Mouse (Mus musculus) mesoderm, embryonic 11.5 days (tissue): ENCODE data around the gene Mroh3.

Source experiments
- DNase-seq: peaks from one replicate; pipeline ENCODE4 v3.0.0-alpha.2; 2012; ENCODE audit warnings: low read depth, low spot score

Gene Mroh3

DNA sequence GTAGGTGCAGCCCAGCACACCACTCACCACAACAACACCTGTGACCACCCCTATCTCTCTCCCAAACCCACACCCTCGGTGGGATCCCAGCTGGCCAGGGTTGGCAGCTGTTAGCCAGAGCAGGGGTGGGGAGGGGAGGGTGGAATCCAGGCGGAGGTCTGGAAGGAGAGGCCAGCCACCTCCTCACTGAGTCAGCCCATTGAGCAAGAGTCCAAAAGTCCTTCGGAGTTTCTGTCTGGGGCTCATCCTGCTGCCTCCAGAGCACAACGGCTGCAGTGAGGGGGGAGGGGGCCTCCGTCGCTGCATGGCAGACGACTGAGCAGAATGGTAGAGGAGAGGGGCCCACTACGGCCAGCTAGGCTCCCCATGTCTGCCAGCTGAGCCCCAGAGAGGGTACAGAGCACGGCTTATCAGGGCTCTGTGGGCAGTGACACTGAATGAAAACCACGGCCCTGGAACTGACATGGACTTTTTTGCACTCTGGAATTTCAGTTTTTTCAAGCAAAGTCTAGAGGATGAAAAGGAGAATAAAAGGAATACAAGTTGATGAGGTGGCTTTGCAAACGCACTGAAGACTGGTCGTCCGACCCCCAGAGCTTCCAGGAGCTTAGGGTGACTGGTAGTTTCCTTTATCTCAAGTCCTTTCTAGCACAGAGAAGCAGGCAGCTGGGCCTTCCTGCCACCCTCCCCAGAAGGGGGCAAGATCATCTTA, 15.9 kb upstream of the Mroh3 start:
- no peak for DNase-seq

DNA sequence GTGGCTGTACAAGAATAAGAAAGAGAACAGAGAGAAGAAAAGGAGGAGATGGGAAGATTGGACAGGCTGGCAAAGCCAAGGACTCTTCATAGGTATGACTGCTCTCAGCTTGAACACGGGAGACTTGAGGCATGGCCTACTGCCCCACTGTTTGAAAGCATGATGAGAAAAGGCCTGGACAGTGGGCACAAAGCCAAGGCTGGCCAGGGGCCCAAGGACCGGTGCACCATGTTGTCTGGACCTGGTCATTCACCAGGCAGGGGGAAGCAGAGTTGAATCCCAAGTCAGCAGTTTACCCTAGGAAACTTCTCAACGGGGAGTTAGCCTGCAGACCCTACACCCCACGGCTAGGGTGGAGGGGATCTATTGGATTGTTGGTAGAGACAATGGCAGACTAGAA, 15.2 kb upstream of the Mroh3 start:
- no peak for DNase-seq

DNA sequence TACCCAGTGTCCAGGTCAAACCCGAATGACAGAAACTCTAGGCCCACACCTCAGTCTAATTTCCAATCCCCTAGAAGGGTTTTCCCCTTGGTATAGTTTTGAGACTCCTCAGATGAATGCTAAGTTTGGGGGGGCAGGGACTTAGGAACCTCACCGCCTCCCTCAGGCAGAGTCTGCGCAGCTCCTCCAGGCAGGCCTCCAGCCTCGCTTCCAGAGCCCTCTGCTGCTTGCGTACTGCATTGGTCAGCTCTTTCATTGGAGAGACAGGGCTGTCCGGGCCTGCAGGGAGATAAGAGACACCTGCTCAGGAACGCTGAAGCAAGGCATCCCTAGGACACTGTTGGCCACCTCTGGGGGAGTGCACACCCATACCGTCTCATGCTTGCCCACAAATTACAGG, 14.0 kb upstream of the Mroh3 start:
- DNase-seq = no peak

DNA sequence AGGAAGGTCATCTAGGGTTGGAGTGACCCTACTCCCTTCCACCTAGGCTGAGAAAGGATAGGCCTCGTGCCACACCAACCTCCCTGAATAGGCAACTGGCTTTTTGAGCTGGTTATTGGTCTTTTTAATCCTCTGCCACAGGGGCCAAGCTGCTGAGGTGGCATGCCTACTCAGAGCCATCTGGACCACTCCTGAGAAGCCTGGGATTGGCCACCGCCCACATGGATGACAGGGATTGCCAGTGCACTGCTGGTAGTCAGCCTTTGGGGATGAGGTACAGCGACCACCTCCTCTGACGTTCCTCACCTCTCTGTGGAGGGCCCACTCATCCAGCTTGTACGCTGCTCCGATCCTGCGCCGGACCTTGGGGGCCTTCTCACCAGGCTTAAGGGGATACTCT, 13.2 kb upstream of the Mroh3 start:
- DNase-seq = no peak

DNA sequence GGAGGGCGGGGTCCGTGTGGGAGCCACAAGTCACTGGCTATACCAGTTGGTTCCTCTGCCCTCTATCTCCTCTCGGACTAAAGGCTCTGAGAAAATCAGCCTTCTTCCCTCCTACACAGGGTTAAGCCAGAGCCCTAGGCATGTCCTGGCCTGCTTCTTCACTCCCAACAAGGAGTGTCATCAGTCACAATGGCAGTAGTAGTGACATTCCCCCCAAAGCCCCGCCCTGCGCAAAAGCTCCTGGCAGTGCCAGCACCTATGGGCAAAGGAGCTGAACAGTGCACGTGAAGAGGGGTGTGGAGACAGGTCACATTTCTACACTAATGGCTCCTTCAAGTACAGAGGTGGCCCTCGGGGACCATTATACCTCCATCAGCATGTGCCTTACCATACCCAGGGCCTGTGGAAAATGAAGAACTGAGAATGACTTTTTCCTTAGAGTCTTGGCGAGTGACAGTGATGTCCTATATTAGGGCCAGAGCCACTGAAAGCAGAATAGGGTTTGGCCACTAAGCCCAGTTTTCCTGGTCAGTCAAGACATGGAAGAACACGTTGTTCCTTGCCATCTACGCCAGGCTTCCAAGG, 11.2 kb upstream of the Mroh3 start:
- no peak for DNase-seq

DNA sequence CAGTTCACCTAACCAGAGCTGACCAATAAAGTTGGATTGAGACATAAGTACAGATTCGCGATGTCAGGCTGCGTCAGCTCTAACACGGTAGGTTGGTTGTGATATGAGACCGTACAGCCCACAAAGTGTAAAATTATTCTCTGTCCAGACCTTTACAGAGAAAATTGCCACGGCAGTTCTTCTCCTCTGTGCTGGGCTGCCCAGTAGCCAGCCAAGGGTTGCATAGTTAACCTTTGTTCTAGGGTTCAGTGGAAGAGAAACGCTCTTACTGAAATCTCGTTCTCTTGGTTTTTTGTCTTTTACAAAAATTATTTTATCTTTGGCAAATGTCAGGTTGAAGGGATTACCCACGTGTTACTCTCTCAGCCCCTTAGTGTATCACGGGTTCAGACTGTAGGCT, 9.8 kb upstream of the Mroh3 start:
- no peak for DNase-seq

DNA sequence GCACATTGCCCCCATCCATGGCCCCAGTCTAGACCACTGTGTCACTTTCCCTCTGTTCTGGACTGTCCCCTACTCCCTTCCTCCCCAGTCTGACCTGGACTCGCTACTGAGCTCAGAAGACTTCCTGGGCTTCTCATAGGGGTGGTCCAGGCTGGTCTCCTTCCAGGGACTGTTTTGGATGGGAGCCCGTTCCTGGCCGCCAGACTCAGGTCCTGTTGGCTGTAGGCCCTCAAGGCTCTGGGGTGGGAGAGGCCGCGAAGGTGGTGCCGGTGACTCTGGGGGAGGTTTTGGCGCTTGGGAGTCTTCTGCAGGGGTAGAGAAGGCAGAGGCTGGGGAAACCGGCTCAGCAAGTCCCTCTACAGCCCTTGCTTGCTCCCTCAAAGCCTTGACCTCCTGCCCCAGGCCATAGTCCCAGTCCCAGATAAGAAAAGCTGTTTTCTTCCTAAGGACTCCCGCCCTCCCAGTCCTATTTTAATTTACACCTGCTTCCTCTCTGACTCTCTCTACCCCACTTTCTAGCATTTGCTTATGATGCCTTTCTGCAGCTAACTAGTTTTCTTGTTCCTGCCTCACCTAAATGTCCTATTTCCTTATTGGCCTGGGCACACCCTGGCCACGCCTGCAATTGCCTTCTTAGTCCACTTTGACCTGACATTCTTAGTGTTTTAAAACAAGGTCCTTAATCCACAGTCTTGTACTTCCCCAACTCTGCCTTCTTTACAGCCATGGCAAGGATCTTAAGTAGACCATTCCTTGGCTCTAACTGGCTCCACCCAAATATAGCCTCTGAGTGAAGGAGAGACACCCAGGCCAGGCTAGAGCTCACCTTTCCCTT, 7.6 kb upstream of the Mroh3 start:
- no peak for DNase-seq

DNA sequence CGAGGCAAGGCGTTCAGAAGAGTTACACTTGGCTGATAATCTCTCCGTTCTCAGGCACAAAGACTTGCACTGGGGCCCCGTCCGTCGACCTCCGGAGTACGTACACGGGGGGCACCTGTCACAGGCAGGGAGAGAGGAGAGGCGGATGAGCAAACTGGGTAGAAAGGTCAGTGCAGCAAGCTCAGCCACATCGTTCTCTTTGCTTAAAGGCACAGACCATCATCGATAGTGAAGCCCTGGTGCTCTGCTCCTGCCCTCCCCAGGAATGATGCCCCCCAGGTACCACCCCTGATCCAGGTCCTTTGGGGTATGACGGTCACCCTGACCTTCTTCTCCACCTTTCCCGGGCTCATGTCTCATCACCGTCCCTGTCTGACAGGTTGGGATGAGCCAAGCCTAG, 1.7 kb upstream of the Mroh3 start:
- no peak for DNase-seq

DNA sequence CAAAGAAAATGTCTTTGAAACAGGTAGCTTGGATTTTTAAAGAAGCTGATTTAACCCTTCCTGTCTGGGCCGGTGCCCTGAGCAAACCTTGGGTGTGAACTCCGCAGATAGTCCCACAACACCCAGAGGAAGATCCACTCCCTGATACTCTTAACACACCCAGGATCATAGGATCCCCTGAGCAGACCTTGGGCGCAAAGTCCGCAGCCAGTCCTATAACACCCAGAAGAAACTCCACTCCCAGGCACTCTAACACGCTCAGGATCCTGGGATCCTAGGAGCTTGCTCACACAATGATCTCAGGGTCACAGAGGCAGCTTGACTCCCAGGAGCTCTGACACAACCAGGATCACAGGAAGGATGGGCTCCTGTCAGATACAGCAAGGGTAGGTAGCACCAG, 22.6 kb downstream of the Mroh3 start:
- DNase-seq = no peak

DNA sequence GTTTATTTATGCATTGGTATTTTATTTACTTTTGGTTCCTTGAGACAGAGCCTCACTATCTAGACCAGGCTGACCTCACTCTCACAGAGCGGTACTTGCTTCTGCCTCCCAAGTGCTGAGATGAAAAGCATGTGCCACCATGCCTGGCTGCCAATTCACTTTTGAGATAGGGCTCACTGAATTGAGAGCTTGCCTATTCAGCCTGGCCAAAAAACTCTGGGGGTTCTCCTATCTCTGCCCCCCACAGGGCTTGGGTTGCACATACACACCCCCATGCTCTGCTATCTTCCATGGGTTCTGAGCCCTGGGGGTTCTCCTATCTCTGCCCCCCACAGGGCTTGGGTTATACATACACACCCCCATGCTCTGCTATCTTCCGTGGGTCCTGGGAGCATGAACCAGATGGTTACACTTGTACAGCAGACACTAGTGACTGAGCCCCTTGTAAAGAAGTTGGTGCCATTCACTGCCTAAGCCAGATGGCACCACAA, 33.1 kb downstream of the Mroh3 start:
- no peak for DNase-seq

DNA sequence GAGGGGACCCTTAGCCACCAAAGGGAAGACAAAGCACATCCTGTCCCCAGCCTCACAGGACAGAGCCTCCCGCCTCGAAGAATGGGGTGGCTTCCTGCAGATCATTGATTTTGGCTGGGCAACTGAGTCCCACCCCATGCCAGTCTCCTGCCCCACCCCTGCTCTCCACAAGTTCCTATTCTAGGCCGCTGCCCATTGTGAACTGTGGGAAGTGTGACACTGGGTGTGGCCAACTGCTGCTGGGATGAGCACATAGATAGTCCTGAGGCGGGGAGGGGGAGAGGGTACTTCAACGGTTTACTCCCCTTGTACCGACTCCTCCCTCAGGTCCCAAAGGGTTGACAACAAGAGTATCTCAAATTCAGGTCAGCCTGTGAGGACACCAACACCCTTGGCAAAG, 33.9 kb downstream of the Mroh3 start:
- DNase-seq = no peak

DNA sequence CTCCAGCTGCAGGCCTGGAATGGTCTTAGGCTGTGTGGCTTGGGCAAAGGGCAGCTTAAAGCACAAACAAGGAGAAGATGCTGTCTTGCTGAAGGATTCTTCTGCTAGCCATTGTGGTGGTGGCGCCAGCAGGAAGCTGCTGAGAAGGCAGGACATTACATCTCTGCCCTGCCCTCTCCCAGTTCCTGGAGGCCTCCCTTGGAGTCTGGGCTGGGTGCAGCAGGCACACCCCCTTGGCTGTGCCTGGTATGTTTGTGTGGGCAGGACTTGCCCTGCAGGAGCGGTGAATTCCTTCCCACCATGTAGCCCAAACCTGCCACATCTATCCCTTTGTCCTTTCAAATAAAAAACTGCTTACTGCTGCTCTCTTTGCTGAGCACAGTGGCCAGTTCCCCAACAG, 35.5 kb downstream of the Mroh3 start:
- no peak for DNase-seq

DNA sequence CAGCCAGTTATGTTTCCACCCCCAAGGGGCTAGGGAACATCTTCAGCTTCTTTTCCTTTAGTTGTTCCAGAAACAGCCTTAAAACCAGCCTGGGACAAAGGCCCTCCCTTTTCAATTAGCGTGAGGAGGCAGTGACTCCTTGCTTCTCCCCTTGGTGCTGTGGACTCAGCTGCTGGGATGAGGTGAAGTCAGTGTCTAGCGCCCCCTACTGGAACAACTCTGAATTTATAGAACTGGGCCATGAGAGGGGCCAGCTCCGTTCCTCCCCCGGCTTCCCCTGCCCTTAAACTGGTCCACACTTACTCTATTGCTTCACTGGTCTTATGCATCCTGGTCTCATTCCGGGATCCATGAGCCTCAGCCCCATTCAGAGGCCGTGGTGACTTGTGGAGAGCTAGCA, 37.4 kb downstream of the Mroh3 start:
- DNase-seq = peak; percentile 73

DNA sequence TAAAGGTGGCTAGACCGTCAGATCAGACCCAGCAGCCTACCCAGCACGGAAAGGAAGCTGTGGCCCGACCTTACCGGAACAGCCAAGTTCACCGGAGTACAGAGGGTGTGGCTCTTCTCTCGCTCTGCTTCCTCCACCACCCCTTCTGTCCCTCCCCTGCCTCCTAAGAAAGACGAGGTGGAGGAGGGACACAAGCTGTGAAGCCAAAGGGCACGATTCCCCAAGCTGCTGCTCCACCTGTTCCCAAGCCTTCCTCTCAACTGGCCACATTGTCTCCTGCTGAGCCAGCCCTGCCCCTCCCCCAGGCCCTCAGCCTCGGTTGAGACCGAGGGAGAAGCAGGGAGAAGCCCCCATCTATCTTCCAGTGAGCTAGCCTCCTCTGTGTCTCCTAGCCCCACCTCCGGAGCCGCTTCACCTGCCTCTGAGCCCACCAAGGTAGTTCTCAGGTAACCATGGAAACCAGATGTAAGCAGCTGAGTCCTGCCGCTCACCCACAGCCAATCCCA, 38.5 kb downstream of the Mroh3 start:
- peak; percentile 50 for DNase-seq

DNA sequence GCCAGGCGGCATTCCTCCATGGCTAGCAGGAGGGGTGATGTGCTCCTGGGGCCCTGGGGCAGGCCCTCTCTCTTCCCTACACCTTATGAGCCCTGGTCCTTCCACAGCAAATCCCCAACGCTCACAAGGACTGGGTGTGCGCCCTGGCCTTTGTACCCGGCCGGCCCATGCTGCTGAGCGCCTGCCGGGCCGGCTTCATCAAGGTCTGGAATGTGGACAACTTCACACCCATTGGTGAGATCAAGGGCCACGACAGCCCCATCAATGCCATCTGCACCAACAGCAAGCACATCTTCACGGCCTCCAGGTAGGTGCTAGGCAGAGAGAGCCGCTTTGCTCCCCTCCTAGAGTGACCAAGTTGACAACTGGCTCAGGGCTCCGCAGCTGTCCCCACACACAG, 39.9 kb downstream of the Mroh3 start:
- DNase-seq = no peak

DNA sequence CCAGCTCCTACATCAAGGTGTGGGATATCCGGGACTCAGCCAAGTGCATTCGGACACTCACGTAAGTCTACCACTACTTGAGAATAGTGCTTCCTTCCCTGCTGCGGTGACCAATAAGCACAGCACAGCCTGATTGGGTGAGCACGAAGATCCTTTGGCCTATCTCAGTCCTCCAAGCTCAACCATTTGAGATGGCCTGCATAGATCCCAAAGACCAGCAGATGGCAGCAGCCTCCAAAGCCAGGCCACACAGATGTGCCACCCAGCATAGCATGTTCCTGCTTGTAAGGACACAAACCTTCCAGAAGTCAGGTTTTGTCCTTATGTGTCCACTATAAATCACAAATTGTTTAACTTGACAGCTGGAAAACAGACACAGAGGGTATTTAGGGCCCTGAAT, 42.5 kb downstream of the Mroh3 start:
- peak; percentile 89 for DNase-seq

DNA sequence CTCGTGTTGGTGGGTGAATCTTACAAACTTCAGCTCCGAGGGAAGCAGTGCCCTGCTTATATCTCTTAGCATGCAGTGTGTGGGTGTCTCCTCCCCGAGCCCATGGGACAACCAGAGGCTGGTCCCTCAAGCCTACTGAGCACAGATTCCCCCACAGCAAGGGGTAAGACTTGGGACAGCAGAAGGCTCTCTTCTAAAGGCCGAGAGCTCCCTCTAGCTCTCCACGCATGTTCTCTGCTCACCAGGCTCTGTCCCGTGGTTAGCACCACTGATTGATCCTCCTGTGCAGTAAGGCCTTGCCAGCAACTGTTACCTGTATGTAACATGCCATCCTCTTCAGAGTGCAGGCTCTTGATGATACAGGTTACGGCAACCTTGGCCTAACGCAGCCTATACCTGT, 45.0 kb downstream of the Mroh3 start:
- no peak for DNase-seq

DNA sequence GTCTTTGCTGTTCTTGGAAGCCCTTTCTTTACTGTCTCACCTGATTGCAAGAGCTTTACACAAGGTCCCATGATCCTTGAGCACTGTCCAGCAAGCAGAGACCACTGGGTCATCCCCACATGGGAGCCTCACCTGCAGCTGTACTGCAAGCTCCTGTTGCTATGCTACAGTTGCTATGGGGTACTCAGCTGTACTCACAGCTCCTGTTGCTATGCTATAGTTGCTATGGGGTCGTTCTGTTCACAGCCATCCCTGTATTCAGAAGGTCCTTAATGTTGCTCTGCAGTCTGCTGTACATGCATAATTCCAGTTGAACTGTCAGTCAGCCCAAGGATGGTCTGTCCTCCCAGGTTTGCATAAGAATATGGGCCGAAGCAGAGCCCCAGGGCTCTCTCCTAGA, 47.2 kb downstream of the Mroh3 start:
- no peak for DNase-seq

DNA sequence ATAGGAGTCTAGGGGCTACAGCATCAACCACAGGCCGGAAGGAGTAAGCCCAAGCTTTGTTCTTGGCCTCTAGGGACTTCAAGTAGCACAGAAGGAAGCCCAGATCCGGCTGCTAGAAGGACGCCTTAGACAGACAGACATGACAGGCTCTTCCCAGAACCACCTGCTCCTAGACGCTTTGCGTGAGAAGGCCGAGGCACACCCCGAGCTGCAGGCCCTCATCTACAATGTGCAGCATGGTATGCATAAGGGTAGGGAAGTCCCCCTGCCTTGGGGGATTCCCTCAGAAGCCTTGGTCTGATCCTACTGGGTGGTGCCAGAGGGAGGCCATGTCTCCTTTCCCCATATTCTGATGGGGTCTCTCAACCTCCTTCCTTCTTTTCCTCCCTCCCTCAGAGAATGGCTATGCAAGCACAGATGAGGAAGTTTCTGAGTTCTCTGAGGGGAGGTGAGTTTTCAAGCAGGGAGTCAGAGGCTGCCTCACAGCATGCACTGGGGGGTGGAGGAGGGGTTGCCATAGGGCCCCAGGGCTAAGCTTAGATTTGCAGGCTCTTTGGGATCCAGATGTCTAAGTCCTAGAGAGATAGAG, 51.2 kb downstream of the Mroh3 start:
- no peak for DNase-seq

DNA sequence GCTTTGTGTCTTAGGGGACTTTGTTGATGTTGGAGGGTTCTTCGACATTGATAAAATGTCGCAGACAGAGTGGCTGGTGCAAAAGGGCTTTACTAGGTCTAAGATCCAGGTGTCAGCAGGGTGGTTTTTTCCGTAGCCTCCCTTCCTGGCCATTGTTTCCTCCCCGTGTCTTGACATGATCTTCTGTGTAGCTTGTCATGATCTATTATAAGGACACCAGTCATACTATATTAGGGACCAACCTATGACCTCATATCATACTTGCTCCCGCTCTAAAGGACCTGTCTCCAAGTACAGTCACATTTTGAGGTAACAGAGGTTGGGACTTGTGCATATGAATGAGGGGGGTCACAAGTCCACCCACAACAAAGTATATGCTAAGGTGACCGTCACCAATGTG, 51.7 kb downstream of the Mroh3 start:
- no peak for DNase-seq

DNA sequence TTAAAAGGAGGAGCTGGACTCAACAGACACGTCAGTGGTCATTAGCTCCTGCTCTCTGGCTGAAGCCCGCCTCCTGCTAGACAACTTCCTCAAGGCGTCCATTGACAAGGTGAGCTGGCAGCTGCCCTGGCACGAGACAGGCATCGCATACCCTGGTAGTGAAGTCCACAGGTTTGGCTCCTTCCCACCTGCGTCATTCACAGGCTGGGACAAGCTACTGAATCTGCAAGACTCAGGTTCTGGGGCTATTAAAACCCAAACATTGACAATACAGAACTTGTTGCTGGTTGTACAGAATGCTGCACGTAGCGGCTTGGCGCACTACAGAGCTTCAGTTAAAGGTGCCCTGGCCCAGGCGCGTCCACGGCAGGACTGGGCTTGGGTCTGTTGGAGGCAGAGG, 52.3 kb downstream of the Mroh3 start:
- no peak for DNase-seq

DNA sequence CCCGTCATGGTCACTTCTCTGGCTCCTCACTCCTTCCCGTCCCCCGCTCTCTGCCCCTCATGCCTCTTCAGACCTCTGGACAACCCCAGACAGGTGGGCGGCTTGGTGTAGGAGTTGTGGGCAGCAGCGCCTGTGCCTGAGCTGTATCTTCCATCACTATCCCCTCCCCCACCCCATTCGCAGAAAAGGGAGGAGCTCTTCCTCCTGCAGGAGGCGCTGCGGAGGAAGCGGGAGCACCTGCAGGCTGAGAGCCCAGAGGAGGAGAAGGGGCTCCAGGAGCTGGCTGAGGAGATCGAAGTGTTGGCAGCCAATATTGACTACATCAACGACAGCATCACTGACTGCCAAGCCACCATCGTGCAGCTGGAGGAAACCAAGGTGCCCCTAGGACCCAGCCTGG, 52.8 kb downstream of the Mroh3 start:
- DNase-seq = no peak
